Mouse (Mus musculus): Measurements from ENCODE around the gene Olfr560. TPM values are rescaled to one million over a fixed set of nuclear protein-coding genes. Genes with fewer than 3 reads are reported as not detected.

The Olfr560 gene
- polyA plus RNA-seq, 1 experiment from 2014 or later: not detected

DNA sequence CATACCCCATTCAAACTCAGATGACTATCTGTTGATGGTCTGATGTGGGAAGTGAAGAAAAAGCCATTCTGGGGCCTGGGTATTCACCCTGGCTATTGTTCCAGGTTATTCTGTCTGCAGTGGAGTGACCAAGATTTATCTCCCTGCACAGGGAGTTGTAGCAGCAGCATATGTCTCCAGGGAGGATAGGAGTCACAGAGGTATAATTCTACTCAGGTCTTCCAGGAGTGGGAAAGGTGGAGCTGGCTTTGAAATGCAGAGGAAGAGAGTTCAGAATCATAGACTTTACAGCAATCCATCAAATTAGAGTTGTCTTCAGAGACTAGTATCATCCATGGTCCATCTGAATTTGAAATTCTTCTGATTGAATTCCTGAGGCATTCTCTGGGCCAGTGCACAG is 31.8 kb downstream of the Olfr560 start, which contains the start of gene Olfr559:
TSS of gene Olfr559 (minus strand) at position 101 of the 400 bp plus-strand sequence.
- ATAC-seq (ENCODE audit: low FRiP score, low TSS enrichment) (no peak), DNase-seq (ENCODE audit: low spot score) (no peak)
- H3K4me2 ChIP-seq (replicated peaks; ENCODE audit: low read depth): no peak within 1 kb of the TSS
- H3K27ac ChIP-seq (replicated peaks): no peak within 1 kb of the TSS
- no peaks in the 10 kb centered on the region for H3K9me3 ChIP-seq (ENCODE audit: control insufficient read depth, low read length)
- no peak within 1 kb of the TSS for H3K9ac ChIP-seq (ENCODE audit: low read length)
- no peak within 1 kb of the TSS for H3K4me3 ChIP-seq (ENCODE audit: low read depth, low read length)
- no peaks in the 10 kb centered on the region for H3K27me3 ChIP-seq (ENCODE audit: control insufficient read depth, insufficient read depth, low read length)
- no peaks in the 10 kb centered on the region for H3K36me3 ChIP-seq (ENCODE audit: control insufficient read depth, insufficient read depth, low read length)
- TF ChIP-seq CTCF (IDR thresholded peaks at IDR 0.05; ENCODE audit: low read depth) (no peak), EP300 (optimal IDR thresholded peaks at IDR 0.05) (no peak)
- no peaks in the 10 kb centered on the region for H3K4me1 ChIP-seq (replicated peaks; ENCODE audit: control insufficient read depth, insufficient read depth)

DNA sequence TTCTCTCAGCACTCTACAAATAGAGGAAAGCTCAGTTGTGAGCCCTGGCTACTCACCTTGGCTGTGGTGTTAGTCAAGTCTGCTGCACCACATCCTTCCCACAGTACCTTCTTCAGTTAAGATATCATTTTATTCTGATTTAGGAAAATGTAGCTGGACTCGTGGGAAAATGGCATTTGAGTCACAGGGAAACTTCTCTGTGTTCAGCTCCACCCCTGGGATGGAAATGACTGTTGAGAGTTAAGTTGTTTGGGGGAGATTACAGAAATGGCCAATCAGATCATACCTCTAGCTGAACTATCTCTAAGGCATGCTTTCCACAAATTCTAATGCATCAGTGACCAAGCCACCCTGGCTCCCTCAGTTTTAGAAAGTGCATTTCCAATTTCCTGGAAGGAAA is 40.2 kb downstream of the Olfr560 start, which contains the start of gene Olfr33:
TSS of gene Olfr33 (minus strand) at position 101 of the 400 bp plus-strand sequence.
- TF ChIP-seq CTCF (IDR thresholded peaks at IDR 0.05; ENCODE audit: low read depth): no peak
- TF ChIP-seq EP300 (optimal IDR thresholded peaks at IDR 0.05): no peak
- WGBS: 27% methylated on average over 1 of the region's 1 CpGs
- Histone ChIP-seq H3K9ac (ENCODE audit: low read length) (no peak within 1 kb of the TSS), H3K36me3 (ENCODE audit: control insufficient read depth, insufficient read depth, low read length) (no peaks in the 10 kb centered on the region), H3K27ac (replicated peaks) (no peak within 1 kb of the TSS), H3K4me1 (replicated peaks; ENCODE audit: control insufficient read depth, insufficient read depth) (no peaks in the 10 kb centered on the region), H3K9me3 (ENCODE audit: control insufficient read depth, low read length) (no peaks in the 10 kb centered on the region), H3K4me2 (replicated peaks; ENCODE audit: low read depth) (no peak within 1 kb of the TSS), H3K27me3 (ENCODE audit: control insufficient read depth, insufficient read depth, low read length) (no peaks in the 10 kb centered on the region), H3K4me3 (ENCODE audit: low read depth, low read length) (no peak within 1 kb of the TSS)
- DNase-seq (ENCODE audit: low spot score) (no peak), ATAC-seq (ENCODE audit: low FRiP score, low TSS enrichment) (no peak)

DNA sequence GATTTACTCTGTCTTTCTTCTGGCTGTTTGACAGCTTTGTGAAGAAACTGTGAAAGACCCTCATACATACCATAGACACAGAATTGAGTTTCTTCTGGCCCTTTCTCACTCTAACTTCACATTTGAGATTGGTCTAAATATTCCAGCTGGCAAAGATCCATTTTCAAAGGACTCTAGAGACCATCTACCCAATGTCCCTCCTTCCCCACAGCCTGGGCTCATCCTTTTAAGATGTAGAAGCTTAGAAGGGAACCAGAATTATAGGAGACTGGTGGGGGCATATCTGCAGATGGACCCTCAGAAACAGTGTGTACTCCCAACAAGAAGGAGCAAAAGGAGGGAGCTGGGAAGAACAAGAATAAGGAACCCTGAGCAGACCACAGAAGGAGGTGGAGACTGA is 57.3 kb downstream of the Olfr560 start, which contains the start of gene Olfr558:
TSS of gene Olfr558 (plus strand) at position 301 of the 400 bp plus-strand sequence.
- no peaks in the 10 kb centered on the region for H3K9me3 ChIP-seq (ENCODE audit: control insufficient read depth, low read length)
- no peak for TF ChIP-seq EP300 (optimal IDR thresholded peaks at IDR 0.05)
- no peak for TF ChIP-seq CTCF (IDR thresholded peaks at IDR 0.05; ENCODE audit: low read depth)
- no peaks in the 10 kb centered on the region for H3K27me3 ChIP-seq (ENCODE audit: control insufficient read depth, insufficient read depth, low read length)
- H3K4me2 ChIP-seq (replicated peaks; ENCODE audit: low read depth): no peak within 1 kb of the TSS
- DNase-seq (ENCODE audit: low spot score) (no peak), ATAC-seq (ENCODE audit: low FRiP score, low TSS enrichment) (no peak)
- H3K4me1 ChIP-seq (replicated peaks; ENCODE audit: control insufficient read depth, insufficient read depth): no peaks in the 10 kb centered on the region
- H3K27ac ChIP-seq (replicated peaks): no peak within 1 kb of the TSS
- no peak within 1 kb of the TSS for H3K4me3 ChIP-seq (ENCODE audit: low read depth, low read length)
- no peak within 1 kb of the TSS for H3K9ac ChIP-seq (ENCODE audit: low read length)
- H3K36me3 ChIP-seq (ENCODE audit: control insufficient read depth, insufficient read depth, low read length): no peaks in the 10 kb centered on the region

Other genes with a start within 250 kb of the Olfr560 start
- gene Olfr547, start 224.6 kb downstream of the Olfr560 start, polyA plus RNA-seq (2015; fragmentation: Nextera tagmentation; extraction: Ambion mirVana): not detected in 2 replicates
- gene Olfr548-ps1, start 218.5 kb downstream of the Olfr560 start, polyA plus RNA-seq (2015; fragmentation: Nextera tagmentation; extraction: Ambion mirVana): not detected in 2 replicates
- gene Olfr549, start 209.5 kb downstream of the Olfr560 start, polyA plus RNA-seq (2015; fragmentation: Nextera tagmentation; extraction: Ambion mirVana): not detected in 2 replicates
- gene Trim21, start 193.9 kb downstream of the Olfr560 start, polyA plus RNA-seq (2015; fragmentation: Nextera tagmentation; extraction: Ambion mirVana): 0.63 and 0.68 TPM in 2 replicates
- gene Olfr550, start 187.9 kb downstream of the Olfr560 start, polyA plus RNA-seq (2015; fragmentation: Nextera tagmentation; extraction: Ambion mirVana): not detected in 2 replicates
- gene Olfr551, start 167.5 kb downstream of the Olfr560 start, polyA plus RNA-seq (2015; fragmentation: Nextera tagmentation; extraction: Ambion mirVana): 0.01 TPM in 1 of 2 replicates, not detected in the other
- gene Olfr552, start 161.6 kb downstream of the Olfr560 start, polyA plus RNA-seq (2015; fragmentation: Nextera tagmentation; extraction: Ambion mirVana): not detected in 2 replicates
- not detected in 2 replicates for gene Olfr553, start 141.1 kb downstream of the Olfr560 start, polyA plus RNA-seq (2015; fragmentation: Nextera tagmentation; extraction: Ambion mirVana)
- gene Olfr554, start 120.9 kb downstream of the Olfr560 start, polyA plus RNA-seq (2015; fragmentation: Nextera tagmentation; extraction: Ambion mirVana): not detected in 2 replicates
- not detected in 2 replicates for gene Olfr555, start 100.5 kb downstream of the Olfr560 start, polyA plus RNA-seq (2015; fragmentation: Nextera tagmentation; extraction: Ambion mirVana)
- gene Olfr556, start 94.5 kb downstream of the Olfr560 start, polyA plus RNA-seq (2015; fragmentation: Nextera tagmentation; extraction: Ambion mirVana): not detected in 2 replicates
- 9.6 and 9.7 TPM in 2 replicates for gene Trim68, start 72.0 kb downstream of the Olfr560 start, polyA plus RNA-seq (2015; fragmentation: Nextera tagmentation; extraction: Ambion mirVana)
- gene Olfr557, start 63.5 kb downstream of the Olfr560 start, polyA plus RNA-seq (2015; fragmentation: Nextera tagmentation; extraction: Ambion mirVana): not detected in 2 replicates
- gene Olfr558, start 57.2 kb downstream of the Olfr560 start, polyA plus RNA-seq (2015; fragmentation: Nextera tagmentation; extraction: Ambion mirVana): 0.27 and 0.40 TPM in 2 replicates
- not detected in 2 replicates for gene Olfr33, start 40.3 kb downstream of the Olfr560 start, polyA plus RNA-seq (2015; fragmentation: Nextera tagmentation; extraction: Ambion mirVana)
- not detected in 2 replicates for gene Olfr559, start 31.9 kb downstream of the Olfr560 start, polyA plus RNA-seq (2015; fragmentation: Nextera tagmentation; extraction: Ambion mirVana)
- gene Olfr78, start 105 bp upstream of the Olfr560 start, polyA plus RNA-seq (2015; fragmentation: Nextera tagmentation; extraction: Ambion mirVana): 0.32 and 0.35 TPM in 2 replicates
- gene Olfr561, start 11.9 kb upstream of the Olfr560 start, polyA plus RNA-seq (2015; fragmentation: Nextera tagmentation; extraction: Ambion mirVana): not detected in 2 replicates
- not detected in 2 replicates for gene Olfr564, start 44.1 kb upstream of the Olfr560 start, polyA plus RNA-seq (2015; fragmentation: Nextera tagmentation; extraction: Ambion mirVana)
- not detected in 2 replicates for gene Olfr566, start 99.4 kb upstream of the Olfr560 start, polyA plus RNA-seq (2015; fragmentation: Nextera tagmentation; extraction: Ambion mirVana)
- gene Olfr568, start 117.8 kb upstream of the Olfr560 start, polyA plus RNA-seq (2015; fragmentation: Nextera tagmentation; extraction: Ambion mirVana): not detected in 2 replicates
- gene Olfr569, start 131.5 kb upstream of the Olfr560 start, polyA plus RNA-seq (2015; fragmentation: Nextera tagmentation; extraction: Ambion mirVana): not detected in 2 replicates
- not detected in 2 replicates for gene Olfr570, start 135.2 kb upstream of the Olfr560 start, polyA plus RNA-seq (2015; fragmentation: Nextera tagmentation; extraction: Ambion mirVana)
- not detected in 2 replicates for gene Olfr571, start 158.2 kb upstream of the Olfr560 start, polyA plus RNA-seq (2015; fragmentation: Nextera tagmentation; extraction: Ambion mirVana)
- not detected in 2 replicates for gene Olfr572, start 165.0 kb upstream of the Olfr560 start, polyA plus RNA-seq (2015; fragmentation: Nextera tagmentation; extraction: Ambion mirVana)
- gene Olfr573-ps1, start 183.2 kb upstream of the Olfr560 start, polyA plus RNA-seq (2015; fragmentation: Nextera tagmentation; extraction: Ambion mirVana): not detected in 2 replicates
- not detected in 2 replicates for gene Olfr574, start 189.1 kb upstream of the Olfr560 start, polyA plus RNA-seq (2015; fragmentation: Nextera tagmentation; extraction: Ambion mirVana)
- not detected in 2 replicates for gene Olfr575, start 199.4 kb upstream of the Olfr560 start, polyA plus RNA-seq (2015; fragmentation: Nextera tagmentation; extraction: Ambion mirVana)
- gene Olfr576, start 203.3 kb upstream of the Olfr560 start, polyA plus RNA-seq (2015; fragmentation: Nextera tagmentation; extraction: Ambion mirVana): not detected in 2 replicates
- gene Olfr577, start 216.6 kb upstream of the Olfr560 start, polyA plus RNA-seq (2015; fragmentation: Nextera tagmentation; extraction: Ambion mirVana): not detected in 2 replicates
- not detected in 2 replicates for gene Olfr578, start 230.0 kb upstream of the Olfr560 start, polyA plus RNA-seq (2015; fragmentation: Nextera tagmentation; extraction: Ambion mirVana)